Mouse (Mus musculus) CD8-positive naive resting alpha-beta T cell, adult 2 months (primary cell): ENCODE data around the gene Cstad.

Experiments used
- DNase-seq, 2 experiments: peaks; one replicate each; pipeline ENCODE4 v3.0.0; 2022; ENCODE audit warnings: low read depth in 2 of 2, low spot score in 2 of 2

The Cstad gene

DNA sequence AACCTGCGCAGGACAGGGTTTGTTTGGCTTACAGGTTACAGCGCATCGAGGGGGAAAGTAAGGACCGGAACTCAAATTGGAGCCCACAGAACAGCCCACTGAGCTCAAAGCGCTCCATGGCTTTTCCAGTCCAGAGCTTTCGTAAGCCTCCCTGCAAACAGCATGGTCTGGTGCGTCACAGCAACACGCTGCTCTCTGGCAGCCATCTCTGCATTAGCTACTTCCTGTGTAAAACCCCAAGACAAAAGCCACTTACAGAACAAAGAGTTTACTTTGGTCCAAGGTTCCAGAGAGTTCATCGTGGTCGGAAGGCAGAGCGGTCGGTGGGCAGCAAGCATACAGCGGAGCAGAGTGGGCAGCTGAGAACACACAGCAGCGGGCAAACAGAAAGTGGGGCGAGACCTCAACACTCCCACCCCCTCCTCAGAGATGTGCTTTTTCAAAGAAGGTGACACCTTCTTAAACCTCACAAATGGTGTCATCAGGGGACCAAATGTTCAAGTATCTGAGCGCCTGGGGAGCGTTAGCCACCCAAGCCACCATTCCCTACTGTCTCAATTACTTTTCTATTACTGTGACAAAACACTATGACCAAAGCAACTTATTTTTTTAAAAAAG lies 31.3 kb downstream of the Cstad start:
- DNase-seq = peak; percentile 53 to 67

GRCm38 (mm10) chr2:30627338-30627737 lies 32.5 kb downstream of the Cstad start:
- DNase-seq = no peak

DNA sequence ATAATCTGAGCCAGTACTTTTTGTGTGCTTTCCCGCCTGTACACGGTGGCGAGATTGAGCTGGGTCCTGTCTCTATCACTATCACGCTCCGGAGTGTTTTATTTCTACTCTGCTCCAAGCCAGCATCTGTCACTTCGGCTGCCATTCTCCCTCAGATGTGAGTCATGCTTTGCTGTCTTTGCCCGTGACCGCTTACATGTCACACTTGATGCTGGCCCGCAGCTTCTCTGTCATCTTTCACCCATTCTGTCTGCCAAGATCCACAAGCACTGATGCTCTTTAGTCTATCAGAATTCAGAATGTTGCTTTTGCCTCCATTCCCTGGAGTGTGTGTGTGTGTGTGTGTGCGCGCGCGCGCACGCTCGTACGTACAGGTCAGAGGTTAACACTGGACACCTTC lies 33.5 kb downstream of the Cstad start:
- no peak for DNase-seq

DNA sequence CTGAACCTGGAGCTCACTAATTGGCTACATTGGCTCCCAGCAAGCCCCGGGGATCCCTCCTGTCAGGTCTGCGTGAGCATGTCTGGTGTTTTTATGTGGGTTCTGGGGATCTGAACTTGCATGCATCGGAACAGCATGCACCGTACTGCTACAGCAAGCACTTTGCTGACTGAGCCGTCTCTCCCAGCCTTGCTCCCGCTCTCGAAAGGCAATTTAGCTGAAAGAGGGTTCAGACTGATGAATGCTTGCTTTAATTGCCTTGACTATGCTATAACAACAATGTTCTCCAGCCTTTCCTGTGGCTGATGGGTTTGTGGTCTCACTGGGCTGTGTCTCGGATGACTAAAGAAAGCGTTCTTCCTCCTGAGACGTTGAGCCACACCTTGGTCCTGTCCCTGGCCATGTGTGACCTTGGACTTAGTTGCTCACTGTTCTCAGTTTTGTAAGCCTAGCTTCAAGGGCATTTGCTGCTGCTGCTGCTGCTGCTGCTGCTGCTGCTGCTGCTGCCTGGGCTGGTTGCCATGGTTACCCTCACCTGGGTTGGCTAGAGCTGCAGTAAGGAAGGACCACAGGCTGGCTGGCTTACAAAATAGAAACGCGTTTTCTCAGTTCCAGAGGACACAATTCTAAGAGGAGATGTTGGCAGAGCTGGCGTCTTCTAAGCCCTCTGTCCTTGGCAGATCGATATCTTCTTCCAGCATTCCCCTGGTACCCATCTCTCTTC lies 34.4 kb downstream of the Cstad start:
- DNase-seq = no peak

- no peak for DNase-seq
These were observed 35.0 kb downstream of the Cstad start for GRCm38 (mm10) chr2:30629860-30630259.

- peak in 1 of 2 experiments; percentile 25 for DNase-seq
These were observed 41.4 kb downstream of the Cstad start for GRCm38 (mm10) chr2:30636266-30636671.

DNA sequence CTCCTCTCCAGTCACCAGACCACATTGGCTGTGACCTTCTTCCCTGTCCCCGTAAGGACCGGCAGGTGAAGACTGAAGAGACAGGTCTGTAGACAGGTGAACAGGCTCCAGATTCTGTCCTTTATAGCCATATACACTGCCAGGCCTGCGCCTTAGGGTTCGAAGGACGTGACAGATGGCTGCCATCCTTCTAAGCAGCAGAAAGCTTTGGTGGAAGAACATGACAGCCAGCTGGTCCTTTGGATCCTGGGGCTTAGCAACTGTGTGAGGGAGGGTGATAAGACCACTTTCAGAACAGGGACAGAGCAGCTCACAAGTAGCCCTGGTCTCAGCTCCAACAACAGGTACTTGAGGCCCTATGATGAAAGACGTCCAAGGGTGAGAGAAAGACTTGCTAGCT lies 43.2 kb downstream of the Cstad start:
- no peak for DNase-seq

- DNase-seq = no peak
These were observed 45.2 kb downstream of the Cstad start for GRCm38 (mm10) chr2:30640021-30640481.

GRCm38 (mm10) chr2:30642810-30643209 lies 48.0 kb downstream of the Cstad start:
- no peak for DNase-seq

DNA sequence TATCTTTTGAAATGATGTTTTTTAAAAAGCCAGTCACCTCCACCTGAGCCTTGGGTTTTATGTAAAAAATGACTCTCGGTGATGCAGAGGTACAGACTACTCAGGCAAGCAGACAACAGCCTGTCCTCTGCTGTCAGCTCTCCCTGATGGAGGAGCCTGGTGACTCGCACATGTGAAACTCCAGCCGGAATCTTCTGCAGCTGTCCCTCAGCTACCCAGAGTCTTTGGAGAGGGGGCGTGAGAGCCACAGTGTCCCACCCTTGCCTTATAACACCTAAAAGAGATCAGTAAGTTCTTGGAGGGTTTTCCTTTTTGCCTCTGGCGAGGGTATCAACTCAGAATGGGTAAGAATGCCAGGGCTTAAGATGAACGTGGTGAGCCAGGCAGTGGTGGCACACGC lies 48.6 kb downstream of the Cstad start:
- DNase-seq = no peak

GRCm38 (mm10) chr2:30646833-30647232 lies 52.0 kb downstream of the Cstad start:
- DNase-seq = no peak

- DNase-seq = no peak
These were observed 52.6 kb downstream of the Cstad start for GRCm38 (mm10) chr2:30647303-30647881.

GRCm38 (mm10) chr2:30647882-30648494 lies 53.1 kb downstream of the Cstad start:
- DNase-seq = no peak

DNA sequence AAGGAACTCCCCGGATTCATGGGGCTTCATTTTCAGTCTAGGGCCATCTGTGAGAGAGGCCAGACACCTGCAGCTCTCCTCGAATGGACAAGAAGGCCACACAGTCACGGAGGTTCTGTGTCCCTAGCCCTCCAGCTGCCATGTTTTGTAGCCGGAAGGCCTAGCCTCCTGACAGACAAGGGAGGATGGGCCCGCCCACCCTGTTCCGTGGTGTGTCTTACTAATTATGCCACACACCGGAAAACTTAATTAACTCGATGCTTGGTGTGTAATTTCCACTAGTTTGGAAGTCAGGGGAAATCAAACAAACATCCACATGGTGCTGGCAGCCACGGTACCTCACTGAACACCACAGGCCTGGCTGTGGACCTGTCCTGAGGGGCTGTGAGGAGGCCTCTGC lies 55.4 kb downstream of the Cstad start:
- no peak for DNase-seq

DNA sequence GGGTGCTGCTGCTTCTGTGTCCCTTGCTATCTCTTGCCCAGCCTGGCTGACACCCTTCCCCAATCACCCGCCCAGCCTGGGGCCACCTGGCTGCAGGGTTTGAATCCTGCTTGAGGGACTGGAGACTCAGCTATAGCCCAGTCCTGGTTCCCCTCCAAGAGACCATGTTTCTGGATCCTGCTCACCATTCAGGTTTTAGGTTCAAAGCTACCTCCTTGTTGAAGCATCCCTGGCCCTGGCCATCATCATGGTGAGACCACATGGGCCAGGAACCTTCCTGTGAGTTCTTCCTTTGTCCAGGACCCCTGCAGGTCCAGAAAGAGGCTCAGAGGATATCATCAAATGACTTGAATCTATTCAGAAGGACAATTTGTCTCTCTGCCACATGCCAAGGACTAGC lies 57.0 kb downstream of the Cstad start:
- DNase-seq = no peak

- no peak for DNase-seq
These were observed 57.8 kb downstream of the Cstad start for GRCm38 (mm10) chr2:30652581-30653037.

DNA sequence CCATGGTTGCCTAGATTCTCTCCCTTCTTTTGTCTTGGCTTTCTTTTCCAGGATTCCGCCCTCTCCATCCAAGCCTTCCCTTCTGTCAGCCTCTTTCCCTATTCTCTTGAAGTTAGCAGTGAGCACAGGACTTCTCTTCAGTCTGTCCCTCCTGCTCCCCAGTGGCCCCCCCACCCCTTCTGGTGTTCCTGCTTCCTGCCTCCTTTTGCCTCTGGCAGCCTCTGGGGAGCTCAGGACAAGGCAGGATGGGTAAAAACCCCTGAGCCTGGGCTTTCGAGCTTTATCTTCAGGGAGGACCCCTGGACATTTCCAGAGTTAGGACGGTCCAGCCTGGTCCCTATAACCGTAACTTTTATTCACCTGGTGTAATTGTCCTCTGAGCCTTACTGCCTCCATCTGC lies 58.2 kb downstream of the Cstad start:
- DNase-seq = no peak

DNA sequence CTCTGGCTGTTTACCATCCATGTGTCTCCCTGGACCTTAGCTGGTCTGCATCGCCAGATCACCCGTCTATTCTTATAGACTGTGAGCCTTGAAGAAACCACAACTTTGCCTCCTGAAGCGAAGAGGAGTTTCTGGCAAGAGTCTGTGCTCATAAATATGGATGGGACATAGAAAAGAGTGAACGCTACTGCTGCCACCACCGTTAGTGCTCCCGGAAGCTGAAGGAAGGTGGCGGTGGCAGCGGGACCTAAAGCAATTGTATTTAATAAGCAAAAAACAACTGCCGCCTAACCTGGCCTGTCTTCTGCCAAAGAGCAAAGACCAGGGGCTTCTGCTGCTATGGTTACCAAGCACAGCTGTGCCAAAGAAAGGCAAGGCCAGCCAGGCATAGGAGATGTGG lies 59.3 kb downstream of the Cstad start:
- no peak for DNase-seq

GRCm38 (mm10) chr2:30654582-30654981 lies 59.7 kb downstream of the Cstad start:
- DNase-seq = no peak

DNA sequence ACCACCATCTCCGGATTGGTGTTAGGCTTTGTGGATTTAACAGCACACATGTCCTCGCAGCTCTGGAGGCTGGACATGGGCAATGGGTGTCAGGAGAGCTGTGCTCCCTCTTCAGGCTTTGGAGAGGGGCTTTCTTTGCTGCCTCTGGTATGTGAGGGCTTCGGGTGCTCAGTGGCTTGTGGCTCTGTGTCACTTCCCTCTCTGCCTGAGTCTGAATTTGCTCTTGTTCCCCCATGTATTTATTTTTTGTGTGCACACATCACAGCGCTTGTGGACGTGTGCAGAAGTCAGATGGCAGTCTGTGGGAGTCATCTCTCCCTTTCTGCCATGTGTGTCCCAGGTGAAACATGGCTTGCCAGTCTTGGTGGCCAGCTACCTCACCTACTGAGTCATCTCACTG lies 60.9 kb downstream of the Cstad start:
- DNase-seq = no peak

DNA sequence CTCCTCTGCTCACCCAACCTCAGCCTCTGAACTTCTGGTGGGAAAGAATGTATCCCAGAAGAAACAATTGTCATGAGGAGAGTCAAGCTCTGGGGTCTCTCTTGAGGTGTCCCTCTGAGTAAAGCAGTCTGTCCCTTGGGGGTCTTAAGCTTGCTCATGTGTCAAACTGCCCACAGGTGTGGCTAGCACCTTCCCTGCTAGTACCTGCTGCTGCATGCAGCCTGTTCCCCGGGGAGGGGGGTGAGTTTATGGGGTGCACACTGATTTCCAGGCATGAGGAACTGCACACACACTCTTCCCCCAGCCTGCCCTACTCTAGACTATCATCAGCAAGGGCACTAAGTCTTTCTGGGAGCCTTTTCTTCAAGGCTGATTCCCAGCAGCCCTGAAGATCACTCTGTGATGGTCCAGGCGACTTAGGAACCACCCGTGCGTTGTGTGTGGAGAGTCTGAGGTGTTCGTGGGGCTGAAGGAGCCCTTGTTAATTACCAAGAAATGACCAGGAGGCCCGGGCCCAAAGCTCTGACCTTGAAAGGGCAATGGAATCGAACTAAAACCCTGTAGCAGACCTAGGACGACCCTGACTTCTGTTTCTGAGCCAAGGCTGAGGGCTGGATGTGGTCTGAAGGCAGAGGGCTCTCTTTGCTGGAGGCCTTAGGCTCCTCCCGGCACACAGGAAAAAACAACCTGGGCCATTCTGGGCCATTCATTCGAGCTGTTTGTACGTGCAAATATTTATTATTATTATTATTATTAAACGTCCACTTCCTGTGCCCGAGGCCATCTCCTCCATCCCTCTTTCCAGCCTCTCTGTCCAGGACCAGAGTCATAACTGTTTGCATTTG lies 62.1 kb downstream of the Cstad start:
- no peak for DNase-seq
